Mouse (Mus musculus) spleen, adult 2 months (tissue): ENCODE measurements at regions not wholly inside any gene's neighbourhood (a gene's known extent, or its start where the extent isn't known, plus 50 kb on each side); places are given as distances from the start of the nearest gene placed in this dataset.

Source experiments
- DNase-seq, 2 experiments: peaks; one replicate each; pipeline versions ENCODE4 v3.0.0 to v3.0.0-alpha.2; 2012 to 2021; ENCODE audit warnings: low spot score in 2 of 2, low read depth in 1 of 2
- H3K27ac ChIP-seq: fragments of 200-500 bp; 2 replicates; pipeline ENCODE4 v1.5.1; 2012; ENCODE audit warnings: low read length, inconsistent platforms; ENCODE audit not compliant: insufficient read depth
- H3K27me3 ChIP-seq: fragments of 200-500 bp; 2 replicates; pipeline ENCODE4 v1.6.1; 2012; ENCODE audit warnings: mild to moderate bottlenecking, moderate library complexity, low read length, inconsistent platforms; ENCODE audit not compliant: control insufficient read depth, insufficient read depth
- H3K36me3 ChIP-seq: fragments of 200-500 bp; 2 replicates; pipeline ENCODE4 v1.6.1; 2012; ENCODE audit warnings: mild to moderate bottlenecking, low read length, inconsistent platforms; ENCODE audit not compliant: control insufficient read depth, insufficient read depth
- H3K4me1 ChIP-seq: fragments of 200-500 bp; 2 replicates; pipeline ENCODE4 v1.6.1; 2011; ENCODE audit warnings: inconsistent platforms; ENCODE audit not compliant: control insufficient read depth, insufficient read depth, insufficient read length
- H3K4me3 ChIP-seq: fragments of 200-500 bp; 2 replicates; pipeline ENCODE4 v1.5.1; 2011; ENCODE audit warnings: mild to moderate bottlenecking, inconsistent platforms; ENCODE audit not compliant: insufficient read depth, insufficient read length; ENCODE audit errors: extremely low read depth
- CTCF ChIP-seq: fragments of 200-500 bp; IDR thresholded peaks from 2 replicates; pipeline ENCODE4 v1.5.1; 2011; ENCODE audit warnings: mild to moderate bottlenecking, inconsistent platforms; ENCODE audit not compliant: insufficient read depth, insufficient read length, insufficient replicate concordance; ENCODE audit errors: extremely low read depth
- POLR2A ChIP-seq: fragments of 200-500 bp; IDR thresholded peaks from 2 replicates; pipeline ENCODE4 v1.6.1; 2011; ENCODE audit warnings: low read depth, low read length, inconsistent platforms
- WGBS: fragments of 180-500 bp; shearing (Covaris S2); methylation state at CpG from one replicate; pipeline ENCODE4 v1.1.7; 2018; 5-methylcytosine and 5-hydroxymethylcytosine counted together

- H3K27ac ChIP-seq: no peak overlapping the region
- H3K36me3 ChIP-seq: no peaks in the 10 kb centered on the region
- no peak for DNase-seq
- H3K4me3 ChIP-seq: no peak overlapping the region
- no peaks in the 10 kb centered on the region for H3K4me1 ChIP-seq
- no peak for TF ChIP-seq CTCF
- no peak for TF ChIP-seq POLR2A
- no peaks in the 10 kb centered on the region for H3K27me3 ChIP-seq
- WGBS: 25% methylated on average over 7 of the region's 7 CpGs
These were observed 154.1 kb upstream of the Topaz1 start for GRCm38 (mm10) chr9:122592820-122593615.

- 9% methylated on average over 30 of the region's 31 CpGs for WGBS
- H3K27me3 ChIP-seq: no peaks in the 10 kb centered on the region
- no peaks in the 10 kb centered on the region for H3K4me1 ChIP-seq
- TF ChIP-seq CTCF (no peak), POLR2A (no peak)
- H3K27ac ChIP-seq: no peak overlapping the region
- no peaks in the 10 kb centered on the region for H3K36me3 ChIP-seq
- no peak overlapping the region for H3K4me3 ChIP-seq
- DNase-seq: no peak
These were observed 151.8 kb upstream of the Topaz1 start for GRCm38 (mm10) chr9:122595120-122595943.

GRCm38 (mm10) chr9:122603106-122603505 lies 144.0 kb upstream of the Topaz1 start:
- H3K36me3 ChIP-seq: no peaks in the 10 kb centered on the region
- 10% methylated on average over 2 of the region's 2 CpGs for WGBS
- no peak for TF ChIP-seq POLR2A
- no peak for TF ChIP-seq CTCF

GRCm38 (mm10) chr9:122609616-122610015 lies 137.5 kb upstream of the Topaz1 start:
- no peak for TF ChIP-seq CTCF
- no peak for TF ChIP-seq POLR2A
- Histone ChIP-seq H3K27ac (no peak overlapping the region), H3K36me3 (no peaks in the 10 kb centered on the region), H3K4me3 (no peak overlapping the region), H3K27me3 (no peaks in the 10 kb centered on the region), H3K4me1 (no peaks in the 10 kb centered on the region)
- 92% methylated on average over 5 of the region's 5 CpGs for WGBS
- DNase-seq: no peak

More at GRCm38 (mm10) chr9:122603106-122603505, 144.0 kb upstream of the Topaz1 start:
- Histone ChIP-seq H3K4me3 (no peak overlapping the region), H3K4me1 (no peaks in the 10 kb centered on the region), H3K27ac (no peak overlapping the region), H3K27me3 (no peaks in the 10 kb centered on the region)
- no peak for DNase-seq

- H3K4me3 ChIP-seq: no peak overlapping the region
- 90% methylated on average over 10 of the region's 10 CpGs for WGBS
- TF ChIP-seq POLR2A (no peak), CTCF (no peak)
- DNase-seq: no peak
- no peaks in the 10 kb centered on the region for H3K4me1 ChIP-seq
- no peaks in the 10 kb centered on the region for H3K27me3 ChIP-seq
- H3K36me3 ChIP-seq: no peaks in the 10 kb centered on the region
- H3K27ac ChIP-seq: no peak overlapping the region
These were observed 136.2 kb upstream of the Topaz1 start for GRCm38 (mm10) chr9:122610918-122611317.

- Histone ChIP-seq H3K27ac (no peak overlapping the region), H3K27me3 (no peaks in the 10 kb centered on the region), H3K4me3 (no peak overlapping the region), H3K4me1 (no peaks in the 10 kb centered on the region), H3K36me3 (no peaks in the 10 kb centered on the region)
- 37% methylated on average over 5 of the region's 5 CpGs for WGBS
- TF ChIP-seq POLR2A (no peak), CTCF (no peak)
- DNase-seq: no peak
These were observed 132.4 kb upstream of the Topaz1 start for GRCm38 (mm10) chr9:122614579-122615252.
